Mouse (Mus musculus) limb, embryonic 13.5 days (tissue): ENCODE measurements at regions not wholly inside any gene's neighbourhood (a gene's known extent, or its start where the extent isn't known, plus 50 kb on each side); places are given as distances from the start of the nearest gene placed in this dataset.

ENCODE experiments used
- ATAC-seq: fragments of 200-750 bp; cut with Nextera tagmentation; 2 replicates; pipeline ENCODE4 v1.8.0; 2017; ENCODE audit warnings: low read depth, moderate number of reproducible peaks, moderate TSS enrichment; ENCODE audit not compliant: low FRiP score
- H3K27ac ChIP-seq: fragments of 300-500 bp; sonication (generic); 2 replicates; pipeline ENCODE4 v1.5.1; 2015; ENCODE audit warnings: inconsistent platforms, mild to moderate bottlenecking, moderate library complexity
- H3K27me3 ChIP-seq: fragments of 300-500 bp; sonication (generic); 2 replicates; pipeline ENCODE4 v1.6.1; 2015; ENCODE audit warnings: mild to moderate bottlenecking, inconsistent platforms
- H3K36me3 ChIP-seq: fragments of 300-500 bp; sonication (generic); 2 replicates; pipeline ENCODE4 v1.6.1; 2015; ENCODE audit warnings: inconsistent platforms, mild to moderate bottlenecking, moderate library complexity
- H3K4me1 ChIP-seq: fragments of 300-500 bp; sonication (generic); 2 replicates; pipeline ENCODE4 v1.6.1; 2015; ENCODE audit warnings: inconsistent platforms
- H3K4me2 ChIP-seq: fragments of 300-500 bp; sonication (generic); replicated peaks from 2 replicates; pipeline ENCODE4 v1.6.1; 2015; ENCODE audit warnings: inconsistent platforms, mild to moderate bottlenecking, moderate library complexity
- H3K4me3 ChIP-seq: fragments of 300-500 bp; sonication (generic); 2 replicates; pipeline ENCODE4 v1.5.1; 2015; ENCODE audit warnings: moderate library complexity, mild to moderate bottlenecking, inconsistent platforms
- H3K9ac ChIP-seq: fragments of 300-500 bp; sonication (generic); 2 replicates; pipeline ENCODE4 v1.6.1; 2015; ENCODE audit warnings: mild to moderate bottlenecking, inconsistent platforms
- H3K9me3 ChIP-seq: fragments of 300-500 bp; sonication (generic); 2 replicates; pipeline ENCODE4 v1.6.1; 2016; ENCODE audit warnings: inconsistent platforms
- WGBS: fragments of 180-500 bp; shearing (Covaris S2); methylation state at CpG from one replicate; pipeline ENCODE4 v1.1.7; 2015; 5-methylcytosine and 5-hydroxymethylcytosine counted together

GRCm38 (mm10) chr9:43692015-43692414 lies 51.8 kb upstream of the Nectin1 start:
- no peak overlapping the region for H3K9ac ChIP-seq
- no peak overlapping the region for H3K27ac ChIP-seq
- no peaks in the 10 kb centered on the region for H3K36me3 ChIP-seq
- no peak overlapping the region for H3K4me2 ChIP-seq
- ATAC-seq, result no peak
- WGBS, result 69% methylated on average over 1 of the region's 1 CpGs
- no peaks in the 10 kb centered on the region for H3K9me3 ChIP-seq
- no peaks in the 10 kb centered on the region for H3K4me1 ChIP-seq
- H3K27me3 ChIP-seq, result no peaks in the 10 kb centered on the region
- H3K4me3 ChIP-seq, result no peak overlapping the region

DNA sequence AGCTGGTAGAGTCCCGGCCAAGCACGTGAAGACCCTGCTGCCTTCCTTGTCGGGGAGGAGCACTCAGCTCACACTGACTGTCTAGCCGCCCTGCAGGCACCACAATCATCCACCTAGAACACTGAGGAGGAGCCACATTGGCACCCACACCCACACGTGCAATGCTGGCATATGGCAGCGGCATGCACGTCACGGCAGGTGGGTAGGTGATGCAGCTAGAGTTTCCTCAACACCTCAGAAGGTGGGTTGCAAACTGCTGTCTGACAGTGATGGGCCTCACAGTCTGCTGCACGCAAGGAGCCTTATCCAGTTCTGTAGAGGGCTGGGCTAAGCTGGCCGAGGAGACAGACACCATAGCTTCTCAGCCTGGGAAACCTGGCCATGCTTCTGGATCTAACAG lies 51.2 kb upstream of the Nectin1 start:
- Histone ChIP-seq H3K4me2 (no peak overlapping the region), H3K9me3 (no peaks in the 10 kb centered on the region), H3K27me3 (no peaks in the 10 kb centered on the region), H3K9ac (no peak overlapping the region), H3K36me3 (no peaks in the 10 kb centered on the region), H3K27ac (no peak overlapping the region), H3K4me1 (no peaks in the 10 kb centered on the region), H3K4me3 (no peak overlapping the region)
- no peak for ATAC-seq
- 82% methylated on average over 10 of the region's 10 CpGs for WGBS
